Comparison of ENCODE assay signal across 8 mouse cellular contexts in the genomic region with DNA sequence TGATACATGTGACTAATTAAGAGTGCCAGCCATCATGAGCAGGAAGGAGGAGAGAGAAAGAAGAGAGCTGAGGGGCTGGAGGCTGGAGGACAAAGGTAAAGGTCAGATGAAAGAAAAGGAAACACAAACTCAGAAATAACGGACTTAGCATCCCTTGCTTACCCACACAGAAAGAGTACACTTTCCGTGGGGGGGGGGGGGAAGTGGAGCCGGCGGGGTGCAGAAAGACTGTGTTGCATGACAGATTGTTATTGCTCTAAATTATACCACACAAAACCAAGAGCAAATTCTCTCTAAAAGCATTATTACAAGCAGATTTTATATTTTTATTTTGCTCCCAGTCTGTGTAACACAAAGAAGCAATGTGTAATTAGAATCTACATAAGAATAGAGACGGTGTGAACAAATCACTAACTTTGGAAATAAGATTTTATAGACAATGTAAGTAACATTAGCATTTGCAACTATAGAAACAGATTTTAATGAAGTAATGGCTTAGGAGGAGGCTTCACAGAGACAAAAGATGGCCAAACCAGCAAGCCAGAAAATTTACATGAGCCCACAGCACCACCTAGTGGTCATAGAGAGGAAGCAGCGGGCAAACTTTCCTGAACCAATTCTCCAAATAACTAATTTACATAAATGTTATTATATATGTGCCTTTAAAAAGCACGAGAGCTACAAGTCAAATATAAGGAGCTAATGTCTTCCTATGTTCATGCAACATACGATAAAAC.
DNase-seq lines count a peak whose midpoint lies in the region; ATAC-seq and TF ChIP-seq lines count a peak whose summit lies in the region.

No protein-coding gene starts in this region.

- dilution Hi-C loops in CH12.LX (cut with MboI; ENCODE audit: extremely low pct_ligation_motif_present, extremely low pct_unique_long_range_greater_than_20kb, low sequenced_read_pairs): no loop called here

- WGBS in forebrain, embryonic 15.5 days: 8% methylated on average over 8 of the region's 8 CpGs

- peak; percentile 51 for ATAC-seq in forebrain, embryonic 15.5 days (replicated peaks)

- TF ChIP-seq CTCF in gastrocnemius, adult 2 months (IDR thresholded peaks at IDR 0.05): peak; percentile 97; the same call in 1 of the 2 replicates
- peak; percentile 70 to 90 for TF ChIP-seq CTCF in CH12.LX (conservative IDR thresholded peaks at IDR 0.05 in 1 of 2, IDR thresholded peaks at IDR 0.05 in 1 of 2; ENCODE audit: low read depth in 2 of 2, low read length in 2 of 2)

- TF ChIP-seq EP300 in CH12.LX (IDR thresholded peaks at IDR 0.05; ENCODE audit: low read length): no peak

- H3K9ac ChIP-seq in CH12.LX (ENCODE audit: insufficient read depth, low read depth): no peak overlapping the region
- H3K9ac ChIP-seq in forebrain, embryonic 15.5 days (replicated peaks): no peak overlapping the region

- H3K27me3 ChIP-seq in CH12.LX (replicated peaks): no peaks in the 10 kb centered on the region
- no peaks in the 10 kb centered on the region for H3K27me3 ChIP-seq in forebrain, embryonic 15.5 days

- no peak overlapping the region for H3K27ac ChIP-seq in gastrocnemius, adult 2 months
- H3K27ac ChIP-seq in CH12.LX (ENCODE audit: insufficient read depth, low read depth): no peak overlapping the region
- peak overlapping the region; percentile 48; the same call in 1 of the 2 replicates for H3K27ac ChIP-seq in forebrain, embryonic 15.5 days (replicated peaks)

- H3K36me3 ChIP-seq in CH12.LX (replicated peaks in 1 of 2; ENCODE audit: control insufficient read depth in 1 of 2, insufficient read depth in 1 of 2, low read length in 1 of 2): no peaks in the 10 kb centered on the region
- H3K36me3 ChIP-seq in forebrain, embryonic 15.5 days: no peaks in the 10 kb centered on the region

- no peaks in the 10 kb centered on the region for H3K4me1 ChIP-seq in CH12.LX (ENCODE audit: control insufficient read depth in 1 of 2, insufficient read depth in 2 of 2)
- H3K4me1 ChIP-seq in forebrain, embryonic 15.5 days: 0 out of 2 replicates have a peak, but pooled peaks cover 3% of the 10 kb centered on the region

- H3K4me2 ChIP-seq in CH12.LX (ENCODE audit: insufficient read depth, low read depth, poor library complexity, severe bottlenecking): no peak overlapping the region
- H3K4me2 ChIP-seq in forebrain, embryonic 15.5 days (replicated peaks): no peak overlapping the region

- DNase-seq in gastrocnemius, adult 2 months: peak; percentile 25
- DNase-seq in gastrocnemius, postnatal 25 days: no peak
- peak; percentile 71 for DNase-seq in CH12.LX (ENCODE audit: extremely low read depth)
- DNase-seq in c-Kit-positive CD71-negative TER-119-negative erythroid progenitor cells, embryonic 14.5 days (ENCODE audit: low read depth): peak; percentile 60
- DNase-seq in kidney, postnatal 4 days: peak; percentile 61 to 64
- DNase-seq in lung, postnatal 10 days: peak; percentile 64
- DNase-seq in right cerebral cortex, postnatal 10 days (ENCODE audit: low spot score in 2 of 2): peak; percentile 71 to 76

- intact Hi-C loops in gastrocnemius, adult 2 months (cut with DNase I): loop anchor here (1.0 to 10.0 kb wide), 3 partner anchors 706 to 1749 kb away; no protein-coding TSS in a partner anchor

- in situ Hi-C loops in CH12.LX (cut with MboI; ENCODE audit: low pct_ligation_motif_present, low pct_unique_long_range_greater_than_20kb, low sequenced_read_pairs): loop anchor here (25.0 kb wide), 3 partner anchors 327 to 1752 kb away; no protein-coding TSS in a partner anchor

- no peak overlapping the region for H3K4me3 ChIP-seq in gastrocnemius, adult 2 months
- no peak overlapping the region for H3K4me3 ChIP-seq in CH12.LX (replicated peaks in 1 of 3; ENCODE audit: low read depth in 2 of 3, low read length in 2 of 3, poor library complexity in 1 of 3)
- no peak overlapping the region for H3K4me3 ChIP-seq in forebrain, embryonic 15.5 days

- no peak for TF ChIP-seq POLR2A in CH12.LX (IDR thresholded peaks at IDR 0.05; ENCODE audit: low read depth, low read length)

- peak; percentile 99 for TF ChIP-seq RAD21 in CH12.LX (IDR thresholded peaks at IDR 0.05; ENCODE audit: low read depth, low read length)

- H3K79me2 ChIP-seq in CH12.LX (replicated peaks; ENCODE audit: control insufficient read depth, extremely low read depth, insufficient read depth, poor library complexity, severe bottlenecking): no peaks in the 10 kb centered on the region

- no peaks in the 10 kb centered on the region for H3K9me3 ChIP-seq in CH12.LX (replicated peaks; ENCODE audit: low read length)
- H3K9me3 ChIP-seq in forebrain, embryonic 15.5 days: no peaks in the 10 kb centered on the region

TF ChIP-seq in CH12.LX, 34 proteins besides CTCF, POLR2A, EP300 and RAD21:
- TF ChIP-seq HCFC1 (IDR thresholded peaks at IDR 0.05; ENCODE audit: low read depth, low read length) (no peak), MAZ (IDR thresholded peaks at IDR 0.05; ENCODE audit: low read depth, low read length) (no peak), CHD2 (IDR thresholded peaks at IDR 0.05; ENCODE audit: low read length) (no peak), PAX5 (IDR thresholded peaks at IDR 0.05; ENCODE audit: low read length) (no peak), E2F4 (IDR thresholded peaks at IDR 0.05; ENCODE audit: insufficient replicate concordance, low read depth, low read length) (no peak), SIN3A (IDR thresholded peaks at IDR 0.05; ENCODE audit: low read length) (no peak), ZNF384 (IDR thresholded peaks at IDR 0.05; ENCODE audit: low read depth, low read length) (no peak), SMC3 (IDR thresholded peaks at IDR 0.05; ENCODE audit: low read depth, low read length) (peak; percentile 82), ELF1 (IDR thresholded peaks at IDR 0.05; ENCODE audit: low read depth, low read length) (no peak), NRF1 (IDR thresholded peaks at IDR 0.05; ENCODE audit: low read depth, low read length) (no peak), UBTF (IDR thresholded peaks at IDR 0.05; ENCODE audit: low read depth, low read length) (no peak), ZKSCAN1 (IDR thresholded peaks at IDR 0.05; ENCODE audit: borderline replicate concordance, low read depth, low read length) (no peak), ZC3H11A (IDR thresholded peaks at IDR 0.05; ENCODE audit: low read depth, low read length) (peak; percentile 52; the same call in 1 of the 2 replicates), MYC (IDR thresholded peaks at IDR 0.05; ENCODE audit: low read depth, low read length) (no peak)
